Mouse (Mus musculus): Measurements from ENCODE around the gene Pax2.

GRCm38 (mm10) chr19:44884331-44884730 is 128.5 kb downstream of the Pax2 start:
- TF ChIP-seq POLR2A (IDR thresholded peaks at IDR 0.05; ENCODE audit: control insufficient read depth in 1 of 2, insufficient read depth in 1 of 2, low read depth in 1 of 2, low read length in 2 of 2, poor library complexity in 1 of 2) (no peak), ETS1 (IDR thresholded peaks at IDR 0.05; ENCODE audit: low read depth, low read length) (no peak), RCOR1 (IDR thresholded peaks at IDR 0.05; ENCODE audit: low read depth, low read length) (no peak), CTCF (IDR thresholded peaks at IDR 0.05 in 2 of 3, conservative IDR thresholded peaks at IDR 0.05 in 1 of 3; ENCODE audit: control insufficient read depth in 1 of 3, insufficient read depth in 1 of 3, low read depth in 2 of 3, low read length in 3 of 3, poor library complexity in 1 of 3, severe bottlenecking in 1 of 3) (no peak), CHD2 (IDR thresholded peaks at IDR 0.05; ENCODE audit: low read length) (no peak), MEF2A (IDR thresholded peaks at IDR 0.05; ENCODE audit: extremely low read depth, insufficient replicate concordance, low read depth, low read length, poor library complexity, severe bottlenecking) (no peak), NRF1 (IDR thresholded peaks at IDR 0.05; ENCODE audit: insufficient read depth, low read depth, low read length, poor library complexity, severe bottlenecking) (no peak), TAL1 (IDR thresholded peaks at IDR 0.05; ENCODE audit: low read length) (no peak), MAX (IDR thresholded peaks at IDR 0.05; ENCODE audit: low read length) (no peak), E2F4 (IDR thresholded peaks at IDR 0.05; ENCODE audit: borderline replicate concordance, low read depth, low read length) (no peak), ZKSCAN1 (IDR thresholded peaks at IDR 0.05; ENCODE audit: low read depth, low read length) (no peak), ZNF384 (IDR thresholded peaks at IDR 0.05; ENCODE audit: low read depth, low read length) (no peak)
